Mouse (Mus musculus) thymus, postnatal 25 days (tissue): Measurements from ENCODE around the gene Srgap2.

ENCODE experiments used
- DNase-seq: peaks from one replicate; pipeline ENCODE4 v3.0.0; 2022

Gene Srgap2

DNA sequence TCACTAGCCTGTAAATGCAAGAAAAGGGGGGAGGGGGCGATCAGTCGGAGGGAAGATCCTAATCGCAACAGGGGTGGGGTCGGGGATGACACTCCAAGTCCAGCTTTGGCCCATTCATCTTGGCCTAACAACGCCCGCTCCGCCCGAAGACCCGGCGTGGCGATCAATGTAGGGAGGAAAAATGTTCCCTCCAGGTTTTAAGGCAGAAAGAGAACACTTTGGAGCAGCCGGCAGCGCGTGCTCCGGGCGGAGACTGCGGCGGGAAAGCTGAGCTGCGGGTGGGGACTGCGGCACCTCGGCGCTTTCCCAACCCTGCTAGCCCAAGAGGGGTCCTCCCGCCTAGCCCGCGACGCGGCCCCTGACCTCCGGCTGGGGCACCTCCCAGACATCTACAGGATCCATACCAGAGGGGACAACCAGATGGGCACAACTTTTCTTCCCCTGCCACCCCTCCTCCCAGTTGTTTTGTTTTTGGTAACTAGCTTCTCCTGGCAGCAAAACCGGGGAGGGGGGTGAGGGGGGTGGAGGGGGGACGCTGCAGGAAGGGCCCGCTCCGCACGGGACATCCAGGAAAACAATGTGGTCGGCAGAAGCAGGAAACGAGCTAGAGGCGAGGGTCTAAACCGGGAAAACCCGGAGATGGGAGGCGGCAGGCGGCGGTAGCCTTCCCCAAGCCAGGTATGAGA is 1.4 kb downstream of the Srgap2 start:
- peak; percentile 38 for DNase-seq

DNA sequence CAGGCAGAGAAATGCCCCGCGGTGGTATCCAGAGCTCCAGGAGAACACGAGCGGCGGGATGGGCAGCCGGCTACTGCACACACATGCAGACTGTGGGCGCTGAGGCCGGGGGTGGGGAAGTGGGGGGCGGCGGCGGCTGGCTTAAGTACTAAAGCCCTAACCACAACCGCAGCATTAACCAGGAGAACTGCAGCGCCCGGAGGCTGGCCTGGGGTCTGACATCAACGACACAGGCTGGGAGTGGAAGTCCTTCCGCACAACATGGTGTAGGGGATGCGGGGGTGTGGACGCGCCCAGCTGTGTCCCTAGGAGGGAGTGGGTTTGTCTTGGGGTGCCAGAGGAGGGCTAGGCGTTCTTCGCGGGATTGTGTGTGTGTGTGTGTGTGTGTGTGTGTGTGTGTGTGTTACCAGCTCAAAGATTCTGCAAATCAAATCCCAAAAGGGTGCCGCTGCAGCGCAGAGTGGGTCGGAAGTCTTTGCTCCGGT is 2.0 kb downstream of the Srgap2 start:
- peak; percentile 41 for DNase-seq

DNA sequence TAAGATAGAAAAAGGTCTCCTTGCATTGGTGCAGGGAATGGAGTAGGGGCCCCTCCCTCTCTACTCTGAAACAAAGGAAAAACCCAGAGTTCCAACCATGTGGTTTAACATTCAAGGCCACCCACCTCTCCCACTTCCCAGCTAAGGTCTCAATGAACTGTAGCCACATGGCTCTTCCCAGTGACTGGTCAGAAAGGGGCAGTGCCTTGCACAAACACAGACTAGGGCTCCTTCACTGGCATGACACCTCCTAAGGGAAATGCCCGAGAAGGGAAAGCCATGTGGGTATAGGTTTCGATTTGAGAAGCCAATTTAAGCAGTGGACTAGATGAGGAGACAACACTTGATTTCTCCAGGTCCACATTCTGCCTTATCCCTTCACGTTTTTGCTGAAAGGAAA is 3.4 kb downstream of the Srgap2 start:
- no peak for DNase-seq

DNA sequence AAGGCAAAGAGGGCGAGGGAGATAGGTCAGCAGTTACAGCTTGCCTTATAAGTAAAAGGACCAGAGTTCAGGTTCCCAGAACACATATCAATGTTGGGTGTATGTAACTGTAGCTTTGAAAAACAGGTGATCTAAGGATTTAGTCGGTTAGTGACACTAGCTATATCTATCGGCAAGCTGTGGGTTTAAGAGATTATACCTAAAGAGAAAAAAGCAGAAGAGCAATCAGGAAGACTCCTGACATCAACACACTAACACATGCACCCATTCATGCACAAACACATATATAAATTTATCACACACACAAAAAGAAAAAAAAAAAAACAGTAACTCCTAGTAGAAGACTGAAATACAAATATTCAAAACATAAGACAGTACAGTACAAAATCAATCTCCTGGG is 10.6 kb downstream of the Srgap2 start:
- no peak for DNase-seq

DNA sequence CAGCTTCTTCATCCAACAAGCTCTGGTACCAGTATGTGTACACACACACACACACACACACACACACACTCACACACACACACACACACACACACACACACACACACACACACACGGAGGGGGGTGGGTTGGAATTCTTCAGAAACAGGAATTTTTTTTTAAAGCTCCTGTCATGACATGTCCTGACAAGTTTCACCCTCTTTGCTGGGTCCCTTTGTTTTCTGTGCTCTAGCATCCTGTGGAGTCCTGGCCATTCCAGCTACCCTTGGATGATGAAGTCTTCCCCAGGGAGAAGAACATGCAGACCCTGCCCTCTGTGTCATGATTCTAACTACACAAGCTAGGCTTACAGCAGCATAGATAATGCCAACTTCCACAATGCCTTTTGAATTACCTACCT is 13.0 kb downstream of the Srgap2 start:
- no peak for DNase-seq

DNA sequence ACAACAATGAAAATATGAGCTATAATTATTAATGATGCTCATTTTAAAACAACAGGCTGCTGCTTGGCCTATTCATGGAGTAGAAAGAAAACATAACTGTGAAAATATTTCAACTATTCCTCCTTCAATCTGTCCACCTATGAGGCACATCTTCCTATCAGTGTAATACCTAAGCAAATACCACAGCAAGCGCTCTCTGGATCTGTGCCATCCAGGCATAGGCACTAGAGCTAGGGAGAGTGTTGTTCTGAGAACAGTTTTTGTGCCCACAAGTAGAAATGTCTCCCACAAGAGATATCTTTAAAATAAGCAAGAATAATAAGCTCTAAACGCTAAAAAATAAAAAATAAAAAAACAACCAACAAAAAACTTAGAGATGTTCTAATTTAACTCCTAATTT is 14.0 kb downstream of the Srgap2 start:
- no peak for DNase-seq

DNA sequence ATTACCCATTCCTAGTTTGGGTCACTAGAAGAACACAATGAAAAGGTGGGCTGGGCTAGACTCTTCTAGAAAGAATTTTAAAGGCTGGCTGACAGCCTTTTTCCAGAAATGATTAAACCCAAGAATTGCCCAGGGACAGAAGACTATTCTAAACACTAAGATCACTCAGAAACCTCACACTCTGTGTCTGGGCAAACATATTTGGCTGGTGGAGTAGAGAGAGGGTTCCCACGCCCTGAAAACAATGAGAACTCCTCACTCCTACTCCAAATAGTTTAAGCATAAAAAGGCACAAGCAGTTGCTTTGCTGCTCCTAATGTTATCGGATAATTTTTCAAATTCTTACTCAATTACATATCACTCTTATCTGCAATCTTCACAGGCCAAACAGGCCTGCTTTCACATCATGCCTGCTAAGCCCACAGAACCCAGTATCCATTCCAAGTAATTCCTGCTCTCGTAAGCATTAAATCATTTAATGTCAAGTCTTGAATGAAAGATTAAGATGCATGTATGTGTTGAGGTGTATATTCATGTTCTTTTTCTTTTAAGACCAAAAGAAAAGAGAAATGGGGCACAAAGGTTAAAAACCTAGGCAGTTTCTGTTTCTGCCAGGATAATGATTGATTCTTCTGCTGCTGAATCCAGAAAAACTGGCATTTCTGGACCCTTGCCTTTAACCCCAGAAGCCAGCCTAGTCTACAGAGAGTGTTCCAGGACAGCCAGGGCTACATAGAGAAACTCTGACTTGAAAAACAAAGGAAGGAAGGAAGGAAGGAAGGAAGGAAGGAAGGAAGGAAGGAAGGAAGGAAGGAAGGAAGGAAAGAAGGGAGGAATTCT is 15.3 kb downstream of the Srgap2 start:
- no peak for DNase-seq

DNA sequence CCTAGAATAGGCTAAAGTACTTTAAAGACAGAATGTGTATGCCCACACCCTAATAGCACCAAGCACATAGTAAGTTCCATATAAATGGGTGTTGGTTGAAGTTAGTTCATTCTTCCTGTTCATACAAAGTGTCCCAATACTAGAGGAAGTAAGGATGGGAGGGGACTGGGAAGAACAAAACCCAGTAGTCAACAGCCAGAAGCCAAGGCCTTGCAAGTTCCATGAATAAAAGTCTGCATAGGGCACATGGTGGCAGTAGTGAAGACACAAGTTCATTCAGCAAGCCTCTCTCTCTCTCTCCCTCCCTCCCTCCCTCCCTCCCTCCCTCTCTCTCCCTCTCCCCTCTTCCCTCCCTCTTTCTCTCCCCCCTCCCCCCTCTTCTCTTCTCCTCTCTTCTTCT is 16.0 kb downstream of the Srgap2 start:
- no peak for DNase-seq

DNA sequence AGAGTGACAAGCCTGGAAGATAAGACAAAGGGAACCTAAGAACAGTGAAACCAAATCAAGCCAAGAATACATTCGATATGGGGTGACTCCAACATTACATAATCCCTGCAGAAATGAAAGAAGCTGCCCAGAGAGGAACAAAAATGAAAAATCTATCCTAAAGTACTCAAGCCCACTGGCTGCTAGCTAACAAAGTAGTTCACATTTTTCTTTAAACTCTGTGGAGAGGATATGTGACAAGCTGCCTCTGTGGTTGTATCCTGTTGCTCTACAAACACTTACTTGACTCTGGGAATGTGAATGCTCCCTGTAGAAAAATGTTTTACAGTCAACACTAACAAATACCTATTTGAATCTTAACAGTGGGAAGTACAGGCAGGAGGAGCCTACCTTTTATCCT is 25.5 kb downstream of the Srgap2 start:
- DNase-seq: no peak

DNA sequence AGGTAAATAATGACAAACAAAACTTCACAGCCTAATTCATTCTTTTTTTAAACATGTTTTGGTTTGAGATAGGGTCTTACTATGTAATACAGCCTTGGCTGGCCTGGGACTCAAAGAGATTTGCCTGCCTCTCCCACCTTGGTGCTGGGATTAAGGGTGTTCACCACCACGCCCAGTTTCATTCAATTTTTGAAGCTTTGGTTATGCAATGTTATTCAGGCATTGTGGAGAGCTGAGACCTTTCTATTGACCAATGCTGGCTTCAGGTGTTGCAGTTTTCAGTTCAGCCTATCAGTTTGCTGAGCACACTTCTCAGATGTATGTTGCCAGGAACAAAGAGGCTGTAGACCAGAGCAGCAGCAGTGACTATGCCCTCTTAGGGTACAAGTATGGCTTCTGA is 28.9 kb downstream of the Srgap2 start:
- no peak for DNase-seq

DNA sequence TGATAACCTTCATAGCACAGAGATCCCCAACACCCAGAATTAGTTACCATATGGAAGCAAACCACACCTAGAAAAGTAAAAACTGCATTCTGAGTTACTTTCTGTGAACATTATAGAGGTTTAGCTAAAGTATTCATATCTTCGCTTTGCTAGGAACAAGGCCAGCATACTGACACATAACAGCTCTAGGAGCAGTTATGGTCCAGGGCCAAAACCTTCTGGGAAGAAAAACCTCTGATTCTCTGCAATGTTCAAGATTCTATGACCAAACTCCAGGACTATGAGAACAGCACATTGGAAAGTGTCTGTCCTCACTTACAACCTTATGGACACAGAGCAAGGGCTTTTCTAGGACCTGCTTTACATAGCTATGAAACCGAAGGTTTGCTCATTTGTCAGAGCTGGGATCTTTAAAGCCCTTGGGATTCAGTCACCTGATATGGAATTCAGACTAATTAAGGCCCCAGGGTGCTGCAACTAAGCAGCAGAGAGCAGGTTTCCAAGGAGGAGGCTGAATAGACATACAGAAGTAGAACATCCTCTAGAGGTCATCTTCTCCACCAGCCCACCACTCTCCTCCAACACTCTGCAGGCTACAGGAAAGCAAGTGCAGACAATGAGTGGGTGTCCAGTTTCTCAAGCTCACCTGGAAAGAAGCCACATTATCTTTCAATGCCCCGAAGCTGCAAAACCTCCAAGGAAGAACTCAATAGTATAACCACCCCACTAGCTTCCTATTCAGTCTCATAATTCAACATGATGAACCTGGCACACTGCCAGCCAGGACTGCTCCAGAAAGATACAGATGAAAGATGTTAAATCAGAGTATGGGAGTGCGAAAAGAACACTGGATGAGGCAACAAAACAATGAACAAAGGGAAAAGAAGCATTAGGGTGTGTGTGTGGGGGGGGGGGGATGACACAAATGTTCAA is 32.9 kb downstream of the Srgap2 start:
- no peak for DNase-seq

DNA sequence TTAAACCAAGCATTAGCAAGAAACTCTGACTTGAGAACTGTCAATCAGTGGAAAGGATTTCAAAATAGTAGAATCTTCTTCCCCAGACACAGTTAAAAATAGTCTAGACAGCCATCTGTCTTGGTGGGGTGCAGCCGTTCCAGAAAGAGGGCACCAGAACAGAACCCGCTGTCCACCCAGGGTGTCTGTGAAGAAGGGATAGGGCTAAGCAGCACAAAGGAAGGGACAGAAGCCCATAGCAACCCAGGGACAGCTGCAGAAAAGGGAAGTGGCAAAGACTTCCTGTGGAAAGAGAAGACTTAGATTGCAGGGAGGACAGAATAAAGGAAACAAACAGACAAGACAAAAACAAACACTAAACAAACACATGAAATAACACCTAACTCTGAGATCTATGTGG is 34.8 kb downstream of the Srgap2 start:
- peak; percentile 15 for DNase-seq

DNA sequence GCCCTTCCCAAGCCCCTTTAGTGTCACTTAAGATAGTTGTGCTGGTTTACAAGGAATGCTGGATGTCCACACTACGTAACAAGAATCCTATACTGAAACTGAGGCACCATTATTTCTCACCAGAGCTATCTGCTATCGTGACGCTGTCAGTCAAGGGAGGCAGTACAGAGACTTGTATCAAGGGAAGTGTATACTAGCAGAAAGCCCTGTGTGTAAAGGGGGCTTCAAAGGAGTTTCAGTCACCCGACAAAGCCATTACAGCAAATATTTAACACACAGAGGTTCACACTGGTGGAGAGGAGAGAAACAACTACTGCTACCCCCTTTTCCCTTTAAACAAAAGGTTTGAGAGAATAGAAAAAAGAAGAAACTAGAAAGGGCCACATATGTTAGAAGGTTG is 35.6 kb downstream of the Srgap2 start:
- DNase-seq: no peak

DNA sequence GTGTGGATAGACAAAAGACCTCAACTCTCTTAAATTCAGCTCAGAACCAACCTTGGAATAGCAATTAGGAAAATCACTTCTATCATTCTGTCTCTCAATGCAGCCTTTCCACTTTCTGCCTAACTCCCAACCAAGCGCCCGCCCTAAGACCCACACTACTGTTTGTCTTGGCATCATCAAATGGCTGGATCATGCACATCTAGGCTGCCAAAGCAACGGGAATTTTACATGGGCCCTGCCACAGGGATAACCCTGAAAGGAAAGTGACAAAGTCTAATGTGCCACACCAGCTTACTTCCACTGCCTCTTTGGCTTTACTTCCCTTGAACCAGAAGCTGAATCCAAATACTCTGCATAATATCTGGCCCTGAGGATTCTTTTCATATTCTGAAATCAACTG is 37.8 kb downstream of the Srgap2 start:
- DNase-seq: no peak

DNA sequence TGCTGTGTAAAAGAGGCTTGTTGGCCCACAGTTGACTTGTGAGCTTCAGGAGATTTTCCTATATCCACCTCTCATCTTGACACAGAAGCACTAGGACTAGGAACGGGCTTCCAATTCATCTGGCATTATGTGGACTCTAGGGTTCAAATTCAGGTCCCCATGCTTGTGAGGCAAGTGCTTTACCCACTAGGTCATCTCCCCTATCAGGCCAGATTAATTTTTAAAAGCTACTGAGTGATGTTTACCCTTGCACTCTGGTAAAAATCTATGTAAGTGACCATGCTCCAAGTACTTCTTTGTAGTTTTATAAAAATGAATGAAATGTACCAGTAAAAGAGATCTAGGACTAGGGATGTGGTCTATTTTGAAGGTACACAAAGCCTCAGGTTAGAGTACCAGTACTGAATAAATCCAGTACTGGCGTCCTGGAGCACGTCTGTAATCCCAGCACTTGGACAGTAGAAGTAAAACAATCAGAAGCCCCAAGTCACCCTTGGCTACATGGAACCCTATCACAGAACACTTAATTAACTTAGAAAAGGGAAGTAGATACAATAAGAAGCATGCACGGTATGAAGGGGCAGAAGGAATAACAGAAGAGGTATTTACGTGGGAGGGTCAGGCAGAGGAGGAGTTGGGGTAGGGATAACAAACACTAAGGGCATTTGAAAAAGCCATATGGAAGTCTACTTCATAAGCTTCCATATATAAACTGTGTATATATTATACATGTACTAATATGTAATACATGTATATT is 40.9 kb downstream of the Srgap2 start:
- DNase-seq: no peak

DNA sequence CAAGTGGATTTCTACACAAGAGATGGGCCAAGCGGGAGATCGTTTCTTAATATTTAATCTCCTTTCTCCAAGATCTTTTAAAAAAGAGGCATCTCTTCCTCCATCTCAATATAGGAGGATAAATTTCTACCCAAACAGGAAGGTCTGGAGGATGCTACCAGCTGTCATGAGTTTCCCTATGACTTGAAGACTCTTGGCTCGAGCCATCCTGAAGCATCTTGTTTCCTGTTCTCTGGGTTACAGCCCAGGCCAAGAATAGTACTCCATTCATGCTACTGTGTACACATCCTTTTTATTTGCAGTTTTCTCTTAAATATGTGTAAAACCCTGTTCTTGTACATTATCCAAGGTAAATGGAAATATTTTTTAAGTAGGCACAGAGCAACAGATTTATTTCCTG is 44.9 kb downstream of the Srgap2 start:
- no peak for DNase-seq

DNA sequence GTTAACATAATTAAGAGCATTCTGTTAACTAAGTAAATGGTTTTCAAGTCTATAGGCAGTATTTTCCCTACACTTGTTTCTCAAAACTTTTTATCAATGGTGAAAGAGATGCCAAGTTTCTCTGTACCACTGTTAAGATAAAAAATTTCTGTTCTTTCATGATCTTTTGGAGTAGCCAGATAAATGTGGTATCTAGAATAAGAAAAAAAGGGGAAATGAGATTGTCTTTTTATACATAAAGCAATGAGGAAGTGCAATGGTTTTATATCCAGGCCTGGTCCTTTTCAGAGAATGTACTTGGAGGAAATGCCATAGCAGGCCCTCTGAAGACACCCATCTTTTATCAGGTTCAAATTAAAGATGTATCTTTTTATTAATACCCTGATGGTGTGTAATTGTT is 45.8 kb downstream of the Srgap2 start:
- DNase-seq: no peak

DNA sequence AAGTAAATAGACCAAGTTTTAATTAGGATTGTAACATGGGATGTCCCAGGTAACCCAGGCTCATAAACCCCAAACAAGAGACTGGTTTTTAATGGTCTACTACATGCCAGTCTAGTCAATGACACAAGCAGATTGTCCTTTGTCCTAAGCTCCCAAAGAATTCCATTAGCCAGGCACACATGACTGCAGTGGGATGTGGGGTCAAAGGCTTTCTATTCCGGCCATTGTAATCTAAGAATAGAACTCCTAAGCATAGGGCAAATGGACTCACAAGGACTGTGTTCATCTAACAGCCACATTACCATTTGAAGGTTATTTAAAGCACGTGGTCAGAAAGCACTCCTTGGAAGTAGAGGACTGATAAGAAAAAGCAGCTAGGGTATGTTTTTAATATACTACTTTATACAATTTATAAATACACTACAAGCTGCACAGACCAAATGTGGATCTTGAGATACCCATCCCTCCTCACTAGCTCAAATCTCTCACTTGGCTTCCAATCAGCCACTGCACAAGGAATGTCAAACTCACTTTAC is 48.3 kb downstream of the Srgap2 start:
- DNase-seq: no peak

DNA sequence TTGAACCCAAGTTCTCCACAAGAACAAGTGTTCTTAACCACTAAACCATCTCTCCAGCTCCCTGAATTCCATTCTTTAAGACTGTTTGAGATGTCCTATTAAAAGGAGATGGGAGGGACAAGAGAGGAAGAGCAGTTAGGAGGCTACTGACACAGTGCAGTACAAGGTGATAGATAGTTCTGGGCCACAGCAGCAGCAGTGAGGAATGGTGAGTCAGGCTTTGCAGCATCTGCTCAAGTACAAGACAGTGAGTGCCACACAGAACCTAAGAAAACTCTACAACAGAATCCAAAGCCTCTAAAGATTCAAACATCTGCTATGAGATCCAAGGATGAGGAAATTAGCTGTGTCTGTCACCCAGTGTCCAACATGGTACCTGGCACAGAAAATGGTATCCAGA is 51.8 kb downstream of the Srgap2 start:
- DNase-seq: no peak

DNA sequence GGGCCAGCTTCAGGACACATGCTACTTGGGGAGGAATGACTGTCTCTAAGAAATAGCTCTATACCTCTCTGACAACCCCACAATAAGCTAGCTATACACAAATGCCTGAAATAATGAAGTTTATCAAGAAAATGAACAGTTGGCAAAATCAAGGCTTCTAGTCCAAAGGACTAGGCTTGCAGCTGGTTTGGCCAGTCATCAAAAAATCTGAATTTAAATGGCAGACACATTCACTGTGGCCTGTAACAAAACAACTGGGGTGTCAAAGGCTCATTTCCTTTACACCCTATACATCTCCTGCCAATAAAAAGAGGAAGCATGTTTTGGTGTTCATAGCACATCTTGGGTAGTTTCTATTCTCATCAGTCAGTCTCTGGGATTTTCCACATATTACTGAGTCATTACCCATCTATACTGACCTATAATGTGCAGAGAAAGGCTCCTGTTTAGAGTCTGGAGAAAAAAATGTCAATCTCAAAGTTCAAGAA is 53.5 kb downstream of the Srgap2 start:
- DNase-seq: no peak

DNA sequence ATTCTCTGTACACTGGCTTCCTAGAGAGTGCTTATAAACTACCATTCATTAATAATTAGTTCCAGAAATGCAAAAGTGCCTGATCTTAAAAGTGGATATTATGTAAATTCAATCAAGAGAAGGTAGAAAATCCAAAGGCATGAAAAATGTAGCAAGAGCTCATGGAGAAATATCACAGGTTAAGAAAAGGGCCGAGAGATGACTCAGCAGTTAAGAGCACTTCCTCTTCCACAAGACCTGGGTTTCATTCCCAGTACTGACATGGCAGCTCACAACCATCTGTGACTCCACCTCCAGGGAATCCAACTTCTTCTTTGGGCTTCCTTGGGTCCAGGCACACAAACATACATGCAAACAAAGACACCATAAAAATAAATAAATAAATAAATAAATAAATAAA is 56.6 kb downstream of the Srgap2 start:
- no peak for DNase-seq

DNA sequence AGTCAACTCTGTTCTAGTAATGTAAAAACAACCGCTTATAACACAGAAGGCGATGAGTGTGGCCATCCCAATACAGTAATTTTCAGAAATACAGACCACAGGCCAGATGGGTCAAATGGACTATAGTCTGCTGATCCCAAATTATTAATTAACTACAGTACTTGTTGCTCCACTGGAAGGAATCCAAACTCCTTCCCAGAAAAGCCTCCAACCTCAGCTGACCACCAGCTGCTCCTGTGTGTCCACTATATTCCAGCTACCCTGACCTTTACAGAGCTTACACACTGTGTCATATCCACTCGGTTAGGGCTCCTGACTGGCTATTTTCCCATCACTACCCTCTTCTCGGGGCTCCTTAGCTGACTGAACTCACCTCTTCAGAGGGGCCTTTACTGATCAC is 61.3 kb downstream of the Srgap2 start:
- no peak for DNase-seq
